Comparison of ENCODE assay signal across 14 mouse cellular contexts in genomic region chr4:88149462-88149861, GRCm38 (mm10).
"Had no signal": no experiment of that assay in that cellular context is flagged by ENCODE, and none has a peak within 500 bp of the region (broad histone marks: within the 10 kb centered on the region; RNA-seq: fewer than 3 reads in every experiment).

No protein-coding gene starts in this region.

- H3K9ac ChIP-seq: liver, embryonic 12.5 days; lung, embryonic 15.5 days; midbrain, embryonic 15.5 days; neural tube, embryonic 12.5 days; stomach, embryonic 15.5 days had no signal

- H3K27me3 ChIP-seq: liver, embryonic 12.5 days; lung, embryonic 15.5 days; megakaryocyte, embryonic 14.5 days; midbrain, embryonic 15.5 days; neural tube, embryonic 12.5 days; stomach, embryonic 15.5 days had no signal

- H3K9me3 ChIP-seq: liver, embryonic 12.5 days; lung, embryonic 15.5 days; megakaryocyte, embryonic 14.5 days; midbrain, embryonic 15.5 days; neural tube, embryonic 12.5 days; stomach, embryonic 15.5 days had no signal

- DNase-seq: kidney, postnatal 25 days; lung, postnatal 14 days; right cerebral cortex, postnatal 14 days; thymus, adult 2 months; thymus, postnatal 25 days had no signal

- H3K4me2 ChIP-seq: liver, embryonic 12.5 days; lung, embryonic 15.5 days; midbrain, embryonic 11.5 days; midbrain, embryonic 15.5 days; neural tube, embryonic 12.5 days; stomach, embryonic 15.5 days had no signal

- H3K27ac ChIP-seq: left cerebral cortex, adult 2 months; liver, embryonic 12.5 days; lung, embryonic 15.5 days; macrophage; midbrain, embryonic 15.5 days; neural tube, embryonic 12.5 days; stomach, embryonic 15.5 days had no signal

- ATAC-seq: liver, embryonic 12.5 days; midbrain, embryonic 15.5 days had no signal

- H3K4me3 ChIP-seq: left cerebral cortex, adult 2 months; liver, embryonic 12.5 days; lung, embryonic 15.5 days; megakaryocyte, embryonic 14.5 days; midbrain, embryonic 15.5 days; neural tube, embryonic 12.5 days; stomach, embryonic 15.5 days had no signal

- H3K36me3 ChIP-seq: liver, embryonic 12.5 days; lung, embryonic 15.5 days; midbrain, embryonic 15.5 days; neural tube, embryonic 12.5 days; stomach, embryonic 15.5 days had no signal

- H3K4me1 ChIP-seq: liver, embryonic 12.5 days; megakaryocyte, embryonic 14.5 days; midbrain, embryonic 15.5 days; neural tube, embryonic 12.5 days; stomach, embryonic 15.5 days had no signal
